Mouse (Mus musculus): ENCODE results near the gene Ano10. TPM values are rescaled to one million over a fixed set of nuclear protein-coding genes. Genes with fewer than 3 reads are reported as not detected.

The Ano10 gene
- polyA plus RNA-seq, 1 experiment from 2014 or later = 31.1 TPM

- no peak overlapping the region for H3K4me3 ChIP-seq
- no peaks in the 10 kb centered on the region for H3K9me3 ChIP-seq
- no peaks in the 10 kb centered on the region for H3K27me3 ChIP-seq (ENCODE audit: poor library complexity, severe bottlenecking)
- no peak for DNase-seq (ENCODE audit: extremely low spot score, low spot score)
- H3K36me3 ChIP-seq (replicated peaks) = no peaks in the 10 kb centered on the region
- H3K27ac ChIP-seq = no peak overlapping the region
- 29% methylated on average over 6 of the region's 6 CpGs for WGBS
- H3K4me1 ChIP-seq = peaks cover 7% of the 10 kb centered on the region
Measured at GRCm38 (mm10) chr9:122199253-122199652, 95.0 kb downstream of the Ano10 start.

GRCm38 (mm10) chr9:122198621-122199020 lies 95.6 kb downstream of the Ano10 start:
- peaks cover 7% of the 10 kb centered on the region for H3K4me1 ChIP-seq
- H3K27ac ChIP-seq = no peak overlapping the region
- no peaks in the 10 kb centered on the region for H3K27me3 ChIP-seq (ENCODE audit: poor library complexity, severe bottlenecking)
- DNase-seq (ENCODE audit: extremely low spot score, low spot score) = no peak
- H3K9me3 ChIP-seq = no peaks in the 10 kb centered on the region
- WGBS = 95% methylated on average over 3 of the region's 3 CpGs
- H3K4me3 ChIP-seq = no peak overlapping the region
- H3K36me3 ChIP-seq (replicated peaks) = no peaks in the 10 kb centered on the region

- WGBS = 86% methylated on average over 5 of the region's 5 CpGs
- H3K9me3 ChIP-seq = no peaks in the 10 kb centered on the region
- H3K27ac ChIP-seq = no peak overlapping the region
- H3K27me3 ChIP-seq (ENCODE audit: poor library complexity, severe bottlenecking) = no peaks in the 10 kb centered on the region
- peaks cover 7% of the 10 kb centered on the region for H3K4me1 ChIP-seq
- no peak overlapping the region for H3K4me3 ChIP-seq
- H3K36me3 ChIP-seq (replicated peaks) = no peaks in the 10 kb centered on the region
- DNase-seq (ENCODE audit: extremely low spot score, low spot score) = no peak
Measured at GRCm38 (mm10) chr9:122197021-122197420, 97.2 kb downstream of the Ano10 start.

- 85% methylated on average over 5 of the region's 5 CpGs for WGBS
- Histone ChIP-seq H3K9me3 (no peaks in the 10 kb centered on the region), H3K4me3 (no peak overlapping the region), H3K27ac (no peak overlapping the region), H3K27me3 (ENCODE audit: poor library complexity, severe bottlenecking) (no peaks in the 10 kb centered on the region), H3K4me1 (peaks cover 7% of the 10 kb centered on the region), H3K36me3 (replicated peaks) (no peaks in the 10 kb centered on the region)
- DNase-seq (ENCODE audit: extremely low spot score, low spot score) = no peak
Measured at GRCm38 (mm10) chr9:122195042-122195682, 99.1 kb downstream of the Ano10 start.

GRCm38 (mm10) chr9:122193823-122194222 lies 100.4 kb downstream of the Ano10 start:
- no peaks in the 10 kb centered on the region for H3K27me3 ChIP-seq (ENCODE audit: poor library complexity, severe bottlenecking)
- H3K4me3 ChIP-seq = no peak overlapping the region
- no peaks in the 10 kb centered on the region for H3K9me3 ChIP-seq
- 84% methylated on average over 5 of the region's 5 CpGs for WGBS
- no peaks in the 10 kb centered on the region for H3K4me1 ChIP-seq
- no peaks in the 10 kb centered on the region for H3K36me3 ChIP-seq (replicated peaks)
- no peak overlapping the region for H3K27ac ChIP-seq
- DNase-seq (ENCODE audit: extremely low spot score, low spot score) = no peak

- 81% methylated on average over 5 of the region's 5 CpGs for WGBS
- Histone ChIP-seq H3K4me3 (no peak overlapping the region), H3K4me1 (no peaks in the 10 kb centered on the region), H3K27me3 (ENCODE audit: poor library complexity, severe bottlenecking) (no peaks in the 10 kb centered on the region), H3K9me3 (no peaks in the 10 kb centered on the region), H3K36me3 (replicated peaks) (no peaks in the 10 kb centered on the region), H3K27ac (no peak overlapping the region)
- no peak for DNase-seq (ENCODE audit: extremely low spot score, low spot score)
Measured at GRCm38 (mm10) chr9:122193361-122193760, 100.9 kb downstream of the Ano10 start.

- H3K4me1 ChIP-seq = peaks cover 15% of the 10 kb centered on the region
- no peaks in the 10 kb centered on the region for H3K27me3 ChIP-seq (ENCODE audit: poor library complexity, severe bottlenecking)
- no peaks in the 10 kb centered on the region for H3K36me3 ChIP-seq (replicated peaks)
- 79% methylated on average over 1 of the region's 1 CpGs for WGBS
- H3K27ac ChIP-seq = no peak overlapping the region
- H3K4me3 ChIP-seq = no peak overlapping the region
- H3K9me3 ChIP-seq = no peaks in the 10 kb centered on the region
- no peak for DNase-seq (ENCODE audit: extremely low spot score, low spot score)
Measured at GRCm38 (mm10) chr9:122188724-122189123, 105.5 kb downstream of the Ano10 start.

- H3K27ac ChIP-seq = no peak overlapping the region
- DNase-seq (ENCODE audit: extremely low spot score, low spot score) = no peak
- WGBS = 91% methylated on average over 7 of the region's 7 CpGs
- H3K4me1 ChIP-seq = peaks cover 15% of the 10 kb centered on the region
- H3K27me3 ChIP-seq (ENCODE audit: poor library complexity, severe bottlenecking) = no peaks in the 10 kb centered on the region
- no peaks in the 10 kb centered on the region for H3K9me3 ChIP-seq
- no peak overlapping the region for H3K4me3 ChIP-seq
- H3K36me3 ChIP-seq (replicated peaks) = no peaks in the 10 kb centered on the region
Measured at GRCm38 (mm10) chr9:122187451-122187921, 106.7 kb downstream of the Ano10 start.

GRCm38 (mm10) chr9:122186643-122187226 lies 107.5 kb downstream of the Ano10 start:
- 82% methylated on average over 1 of the region's 1 CpGs for WGBS
- Histone ChIP-seq H3K27me3 (ENCODE audit: poor library complexity, severe bottlenecking) (no peaks in the 10 kb centered on the region), H3K9me3 (no peaks in the 10 kb centered on the region), H3K4me3 (no peak overlapping the region), H3K36me3 (replicated peaks) (no peaks in the 10 kb centered on the region), H3K27ac (no peak overlapping the region; the same call in 1 of the 2 replicates), H3K4me1 (peaks cover 15% of the 10 kb centered on the region)
- no peak for DNase-seq (ENCODE audit: extremely low spot score, low spot score)

- Histone ChIP-seq H3K4me1 (peaks cover 15% of the 10 kb centered on the region), H3K27me3 (ENCODE audit: poor library complexity, severe bottlenecking) (no peaks in the 10 kb centered on the region), H3K4me3 (no peak overlapping the region), H3K9me3 (no peaks in the 10 kb centered on the region), H3K36me3 (replicated peaks) (no peaks in the 10 kb centered on the region), H3K27ac (0 out of 2 replicates have a peak overlapping the region, but pooled peaks have one; percentile 21)
- DNase-seq (ENCODE audit: extremely low spot score, low spot score) = no peak
- 62% methylated on average over 6 of the region's 6 CpGs for whole genome bisulfite sequencing
Measured at GRCm38 (mm10) chr9:122185953-122186352, 108.3 kb downstream of the Ano10 start.

GRCm38 (mm10) chr9:122185061-122185460 lies 109.2 kb downstream of the Ano10 start:
- no peak overlapping the region for H3K27ac ChIP-seq
- WGBS = 34% methylated on average over 2 of the region's 2 CpGs
- H3K9me3 ChIP-seq = no peaks in the 10 kb centered on the region
- H3K27me3 ChIP-seq (ENCODE audit: poor library complexity, severe bottlenecking) = no peaks in the 10 kb centered on the region
- H3K4me3 ChIP-seq = no peak overlapping the region
- DNase-seq (ENCODE audit: extremely low spot score, low spot score) = peak; percentile 55
- H3K4me1 ChIP-seq = peaks cover 15% of the 10 kb centered on the region
- H3K36me3 ChIP-seq (replicated peaks) = no peaks in the 10 kb centered on the region

- Histone ChIP-seq H3K27ac (no peak overlapping the region), H3K4me3 (no peak overlapping the region), H3K36me3 (replicated peaks) (no peaks in the 10 kb centered on the region), H3K9me3 (no peaks in the 10 kb centered on the region), H3K4me1 (peaks cover 15% of the 10 kb centered on the region), H3K27me3 (ENCODE audit: poor library complexity, severe bottlenecking) (no peaks in the 10 kb centered on the region)
- WGBS = 90% methylated on average over 3 of the region's 3 CpGs
- no peak for DNase-seq (ENCODE audit: extremely low spot score, low spot score)
Measured at GRCm38 (mm10) chr9:122184329-122184728, 109.9 kb downstream of the Ano10 start.

- no peak overlapping the region for H3K27ac ChIP-seq
- no peaks in the 10 kb centered on the region for H3K27me3 ChIP-seq (ENCODE audit: poor library complexity, severe bottlenecking)
- no peak for DNase-seq (ENCODE audit: extremely low spot score, low spot score)
- H3K4me3 ChIP-seq = no peak overlapping the region
- H3K4me1 ChIP-seq = peaks cover 22% of the 10 kb centered on the region
- WGBS = 86% methylated on average over 4 of the region's 4 CpGs
- no peaks in the 10 kb centered on the region for H3K9me3 ChIP-seq
- no peaks in the 10 kb centered on the region for H3K36me3 ChIP-seq (replicated peaks)
Measured at GRCm38 (mm10) chr9:122183074-122183473, 111.1 kb downstream of the Ano10 start.

All from forebrain, embryonic 10.5 days (tissue).